Mouse (Mus musculus) heart, postnatal 14 days (tissue): ENCODE results near the gene Trim8. TPM values are rescaled to one million over a fixed set of nuclear protein-coding genes. Genes with fewer than 3 reads are reported as not detected.

ENCODE experiments used
- DNase-seq, 2 experiments: peaks; one replicate each; pipeline ENCODE4 v3.0.0; 2021 to 2022
- intact Hi-C: fragments of 180-260 bp; cut with DNase I; formaldehyde crosslinking; loops from one replicate; pipeline ENCODE4 v1.15.1; 2025
- total RNA-seq, 2 experiments: library from RNA; stranded (reverse); gene quantifications; 2 replicates each; pipeline ENCODE4 v1.2.3; 2021

Trim8 gene
- total RNA-seq, 2 experiments from 2014 or later, result 47.6 to 50.0 TPM

GRCm38 (mm10) chr19:46532031-46532688 is 30.7 kb downstream of the Trim8 start:
- peak; percentile 62 to 71 for DNase-seq
- intact Hi-C loops, result no loop called here

GRCm38 (mm10) chr19:46533066-46533465 is 31.6 kb downstream of the Trim8 start:
- intact Hi-C loops, result no loop called here
- DNase-seq, result no peak

- no peak for DNase-seq
- intact Hi-C loops, result no loop called here
Measured at GRCm38 (mm10) chr19:46533525-46533924, 32.0 kb downstream of the Trim8 start.

- no peak for DNase-seq
- intact Hi-C loops, result no loop called here
Measured at GRCm38 (mm10) chr19:46534542-46535098, 33.1 kb downstream of the Trim8 start.

GRCm38 (mm10) chr19:46537357-46537756 is 35.9 kb downstream of the Trim8 start:
- DNase-seq, result no peak
- intact Hi-C loops, result no loop called here

- no peak for DNase-seq
- intact Hi-C loops, result no loop called here
Measured at GRCm38 (mm10) chr19:46538213-46538612, 36.7 kb downstream of the Trim8 start.

- no peak for DNase-seq
- intact Hi-C loops, result no loop called here
Measured at GRCm38 (mm10) chr19:46542750-46543149, 41.2 kb downstream of the Trim8 start.

GRCm38 (mm10) chr19:46547565-46547964 is 46.1 kb downstream of the Trim8 start:
- no peak for DNase-seq
- intact Hi-C loops, result no loop called here

GRCm38 (mm10) chr19:46548110-46548509 is 46.6 kb downstream of the Trim8 start:
- no peak for DNase-seq
- intact Hi-C loops, result no loop called here

- DNase-seq, result no peak
- intact Hi-C loops, result no loop called here
Measured at GRCm38 (mm10) chr19:46550385-46550784, 48.9 kb downstream of the Trim8 start.

GRCm38 (mm10) chr19:46552496-46552895 is 51.0 kb downstream of the Trim8 start:
- intact Hi-C loops, result no loop called here
- no peak for DNase-seq

- peak; percentile 50 to 67 for DNase-seq
- intact Hi-C loops, result no loop called here
Measured at GRCm38 (mm10) chr19:46553541-46553955, 52.0 kb downstream of the Trim8 start.

- intact Hi-C loops, result no loop called here
- DNase-seq, result no peak
Measured at GRCm38 (mm10) chr19:46558009-46558408, 56.5 kb downstream of the Trim8 start.

GRCm38 (mm10) chr19:46558631-46559030 is 57.1 kb downstream of the Trim8 start:
- DNase-seq, result no peak
- intact Hi-C loops, result no loop called here

GRCm38 (mm10) chr19:46562132-46562531 is 60.6 kb downstream of the Trim8 start:
- peak; percentile 68 to 80 for DNase-seq
- intact Hi-C loops, result loop anchor here (2.0 kb wide), 1 partner anchor 33 kb away; no protein-coding TSS in a partner anchor

- intact Hi-C loops, result loop anchor here (2.0 kb wide), 1 partner anchor 34 kb away; no protein-coding TSS in a partner anchor
- peak; percentile 30 to 34 for DNase-seq
Measured at GRCm38 (mm10) chr19:46562581-46563515, 61.3 kb downstream of the Trim8 start.

GRCm38 (mm10) chr19:46563603-46564002 is 62.1 kb downstream of the Trim8 start:
- no peak for DNase-seq
- intact Hi-C loops, result loop anchor here (2.0 kb wide), 1 partner anchor 35 kb away; no protein-coding TSS in a partner anchor

- DNase-seq, result no peak
- intact Hi-C loops, result no loop called here
Measured at GRCm38 (mm10) chr19:46564043-46564462, 62.6 kb downstream of the Trim8 start.
